Mouse (Mus musculus) MEL (cell line): ENCODE results near the gene Derl3.

Source experiments
- E2F4 ChIP-seq: IDR thresholded peaks from 2 replicates; pipeline ENCODE4 v1.6.1; 2011; ENCODE audit warnings: low read depth, low read length, improper control_type of control experiment, borderline replicate concordance
- EP300 ChIP-seq, 2 experiments: IDR thresholded peaks; 2 replicates each; pipeline ENCODE4 v1.6.1; 2011; ENCODE audit warnings: improper control_type of control experiment in 2 of 2, low read length in 2 of 2, low read depth in 1 of 2, mild to moderate bottlenecking in 1 of 2
- ETS1 ChIP-seq: IDR thresholded peaks from 2 replicates; pipeline ENCODE4 v1.6.1; 2012; ENCODE audit warnings: low read depth, mild to moderate bottlenecking, inconsistent platforms, low read length, improper control_type of control experiment, moderate library complexity
- HCFC1 ChIP-seq: IDR thresholded peaks from 2 replicates; pipeline ENCODE4 v1.6.1; 2012; ENCODE audit warnings: low read depth, mild to moderate bottlenecking, inconsistent platforms, low read length, improper control_type of control experiment, moderate library complexity
- MYB ChIP-seq: IDR thresholded peaks from 2 replicates; pipeline ENCODE4 v1.6.1; 2011; ENCODE audit warnings: mild to moderate bottlenecking, low read depth, low read length, improper control_type of control experiment
- RCOR1 ChIP-seq: IDR thresholded peaks from 2 replicates; pipeline ENCODE4 v1.6.1; 2012; ENCODE audit warnings: low read depth, mild to moderate bottlenecking, inconsistent platforms, low read length, improper control_type of control experiment
- UBTF ChIP-seq: IDR thresholded peaks from 2 replicates; pipeline ENCODE4 v1.6.1; 2012; ENCODE audit warnings: low read depth, mild to moderate bottlenecking, inconsistent platforms, low read length, improper control_type of control experiment, moderate library complexity, borderline replicate concordance; ENCODE audit not compliant: insufficient read depth

DNA sequence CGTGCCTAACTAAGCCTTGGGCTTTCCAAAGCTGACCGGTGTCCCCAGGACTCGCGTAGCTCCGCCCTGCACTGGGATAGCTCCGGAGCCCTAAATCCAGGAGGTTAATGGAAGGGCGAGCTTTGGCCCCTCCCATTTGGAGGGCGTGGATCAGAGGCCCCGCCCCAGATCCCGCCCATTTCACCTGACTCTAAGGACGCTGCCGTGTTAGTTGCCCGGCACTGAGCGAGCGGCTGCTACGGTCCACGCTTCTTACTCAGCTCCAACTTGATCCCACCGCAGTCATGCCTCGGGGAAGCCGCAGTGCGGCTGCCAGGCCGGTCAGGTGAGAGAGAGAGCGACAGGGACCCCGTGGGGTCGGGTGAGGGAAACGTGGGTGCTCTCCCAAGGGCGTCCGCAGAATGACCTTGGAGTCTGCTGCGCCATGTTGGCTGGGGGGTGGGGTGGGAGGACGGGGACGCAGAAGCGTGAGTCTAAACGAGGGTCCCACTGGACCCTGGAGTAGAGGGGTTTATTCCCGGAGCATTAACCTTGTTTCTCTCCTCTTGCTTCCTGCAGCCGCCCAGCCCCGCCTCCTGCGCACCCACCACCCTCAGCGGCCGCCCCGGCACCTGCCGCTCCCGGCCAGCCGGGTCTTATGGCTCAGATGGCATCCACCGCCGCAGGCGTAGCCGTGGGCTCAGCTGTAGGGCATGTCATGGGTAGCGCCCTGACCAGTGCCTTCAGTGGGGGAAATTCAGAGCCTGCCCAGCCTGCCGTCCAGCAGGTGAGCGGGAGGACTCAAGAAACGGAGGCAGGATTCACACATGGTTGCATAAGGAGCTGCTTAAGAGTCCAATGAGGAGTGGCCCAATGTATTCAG, 42.7 kb downstream of the Derl3 start, which contains the start of gene Mmp11:
- TF ChIP-seq HCFC1, result peak; percentile 63
- TF ChIP-seq ETS1, result no peak
- TF ChIP-seq E2F4, result no peak
- TF ChIP-seq RCOR1, result no peak
- TF ChIP-seq MYB, result no peak
- no peak for TF ChIP-seq UBTF
- no peak for TF ChIP-seq EP300 (IDR thresholded peaks at IDR 0.05; ENCODE audit: low read depth in 1 of 2, low read length in 2 of 2)
